Mouse (Mus musculus): ENCODE data around the gene Car9. TPM values are rescaled to one million over a fixed set of nuclear protein-coding genes. Genes with fewer than 3 reads are reported as not detected.

The Car9 gene
- total RNA-seq, 4 experiments from 2014 or later: 2.1 to 5.1 (median 2.8) TPM

DNA sequence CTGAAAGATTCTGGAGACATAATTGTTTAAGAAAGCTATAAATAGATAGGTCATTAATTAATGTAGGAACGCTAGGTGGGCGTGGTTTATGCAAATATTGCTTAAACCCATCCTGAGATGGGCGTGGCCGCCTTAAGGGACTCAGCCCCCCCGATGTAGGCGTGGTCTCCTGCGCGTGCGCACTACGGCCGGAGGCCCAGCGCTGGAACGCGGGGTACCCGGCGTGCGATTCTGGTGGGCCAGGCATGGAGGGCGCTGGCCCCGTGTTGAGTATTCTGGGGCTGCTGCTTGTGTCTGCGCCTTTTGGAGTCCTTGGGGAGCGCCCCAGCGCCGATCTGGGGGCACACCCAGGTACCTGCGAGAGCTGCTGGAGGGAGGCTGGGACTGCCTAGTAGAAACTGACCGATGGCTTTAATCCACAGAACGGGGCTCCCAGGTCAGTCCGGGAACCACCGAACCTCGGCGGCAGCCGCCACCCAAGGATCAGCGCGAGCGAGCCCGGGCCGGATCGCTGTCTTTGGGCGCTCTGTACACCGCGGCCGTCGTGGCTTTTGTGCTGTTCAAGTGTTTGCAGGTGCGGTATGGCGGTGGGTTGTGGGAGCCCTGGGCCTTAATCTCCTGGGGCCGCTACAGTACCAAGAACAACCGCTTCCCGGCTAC lies 13.4 kb upstream of the Car9 start:
- DNase-seq (ENCODE audit: low spot score in 2 of 2): peak; percentile 93

DNA sequence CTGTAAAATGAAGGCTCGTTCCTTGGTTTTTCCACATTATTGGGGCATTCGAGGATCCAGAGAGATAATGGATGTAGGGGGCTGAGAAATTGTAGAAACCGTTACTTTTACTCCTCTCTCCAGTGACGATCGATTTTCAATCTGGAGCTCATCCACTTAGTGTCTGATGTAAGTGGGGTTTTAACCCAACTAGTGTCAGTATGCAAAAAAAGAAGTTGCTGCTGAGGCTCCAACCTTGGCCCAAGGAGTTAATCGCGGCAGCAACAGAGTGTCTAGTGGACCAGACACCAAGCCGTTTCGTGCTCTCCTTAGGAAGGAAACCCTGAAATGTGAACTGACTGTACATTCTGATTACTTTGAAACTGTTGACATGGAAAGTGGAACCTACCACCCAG lies 12.9 kb upstream of the Car9 start:
- DNase-seq (ENCODE audit: low spot score in 2 of 2): no peak

DNA sequence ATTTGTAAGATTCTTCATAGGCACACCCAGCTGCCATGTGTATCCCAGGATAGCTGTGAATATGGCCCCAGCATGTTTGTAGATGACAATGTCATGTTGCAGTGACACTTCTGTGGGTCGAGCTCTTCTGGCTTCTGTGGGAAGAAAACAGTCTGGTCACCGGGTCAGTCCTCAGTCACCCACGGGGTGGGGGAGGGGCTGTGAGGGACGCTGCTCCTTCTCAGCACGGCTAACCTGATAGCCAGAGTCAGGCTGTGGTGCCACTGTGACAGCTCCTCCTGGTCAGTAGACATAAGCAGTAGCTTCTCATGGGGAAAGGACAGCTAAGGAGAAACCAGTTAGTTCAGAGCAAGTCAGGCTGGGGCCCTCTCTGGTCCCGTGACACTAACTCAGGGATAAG lies 10.2 kb upstream of the Car9 start:
- no peak for DNase-seq (ENCODE audit: low spot score in 2 of 2)

DNA sequence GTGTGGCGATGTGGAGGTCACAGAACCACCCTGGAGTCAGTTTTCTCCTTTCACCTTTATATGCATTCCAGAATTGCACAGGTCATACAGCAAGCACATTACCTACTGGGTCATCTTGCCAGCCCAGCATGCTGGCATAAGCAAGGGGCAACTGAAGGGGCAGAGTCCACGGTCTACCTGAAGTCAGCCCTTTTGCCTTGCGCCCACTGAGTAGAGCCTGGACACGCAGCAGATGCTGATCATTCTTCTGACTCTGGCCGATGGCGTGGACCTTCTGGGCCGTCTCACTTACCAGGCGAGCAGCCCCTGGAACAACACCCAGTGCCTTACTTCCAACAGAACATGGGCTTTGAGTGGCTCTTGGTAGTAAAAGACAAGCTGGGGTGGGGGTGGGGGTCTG lies 9.4 kb upstream of the Car9 start:
- DNase-seq (ENCODE audit: low spot score in 2 of 2): no peak

DNA sequence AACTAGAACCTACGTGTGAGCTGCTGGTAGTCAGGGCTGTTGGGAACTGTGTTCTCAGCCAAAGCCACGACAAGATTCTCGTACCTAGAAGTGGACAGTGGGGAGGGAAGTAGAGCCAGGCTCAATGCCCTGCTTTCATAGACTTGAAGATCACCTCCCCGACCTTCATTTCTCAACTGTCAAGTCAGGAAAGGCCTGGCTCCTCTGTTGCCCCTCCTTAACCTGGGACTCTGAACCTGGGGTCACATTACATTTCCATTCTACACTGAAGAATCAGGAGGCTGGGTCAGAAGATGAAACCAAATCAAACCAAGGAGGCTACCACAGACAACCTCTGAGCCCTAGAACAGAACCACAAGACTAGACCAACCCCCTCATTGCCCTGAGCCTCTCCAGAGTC lies 8.8 kb upstream of the Car9 start:
- no peak for DNase-seq (ENCODE audit: low spot score in 2 of 2)

DNA sequence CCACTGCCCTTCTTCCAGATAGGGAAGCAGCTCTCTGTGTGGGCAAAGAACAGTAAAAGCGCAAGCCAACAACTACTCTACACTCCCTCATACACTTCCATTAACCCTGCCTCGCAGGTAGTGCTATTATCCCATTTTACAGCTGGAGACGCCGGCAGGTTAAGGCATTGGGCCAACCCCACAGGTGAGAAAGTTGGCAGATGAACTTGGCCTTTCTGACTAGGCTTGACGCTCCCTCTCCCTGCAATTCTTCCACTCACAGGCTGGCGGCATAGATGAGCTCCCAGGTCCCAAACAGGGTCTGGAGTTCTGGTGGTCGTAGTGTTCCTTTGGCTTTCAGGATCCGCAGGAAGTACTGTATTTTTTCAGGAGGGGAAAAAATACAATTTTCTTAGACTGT lies 7.8 kb upstream of the Car9 start:
- DNase-seq (ENCODE audit: low spot score in 2 of 2): no peak

DNA sequence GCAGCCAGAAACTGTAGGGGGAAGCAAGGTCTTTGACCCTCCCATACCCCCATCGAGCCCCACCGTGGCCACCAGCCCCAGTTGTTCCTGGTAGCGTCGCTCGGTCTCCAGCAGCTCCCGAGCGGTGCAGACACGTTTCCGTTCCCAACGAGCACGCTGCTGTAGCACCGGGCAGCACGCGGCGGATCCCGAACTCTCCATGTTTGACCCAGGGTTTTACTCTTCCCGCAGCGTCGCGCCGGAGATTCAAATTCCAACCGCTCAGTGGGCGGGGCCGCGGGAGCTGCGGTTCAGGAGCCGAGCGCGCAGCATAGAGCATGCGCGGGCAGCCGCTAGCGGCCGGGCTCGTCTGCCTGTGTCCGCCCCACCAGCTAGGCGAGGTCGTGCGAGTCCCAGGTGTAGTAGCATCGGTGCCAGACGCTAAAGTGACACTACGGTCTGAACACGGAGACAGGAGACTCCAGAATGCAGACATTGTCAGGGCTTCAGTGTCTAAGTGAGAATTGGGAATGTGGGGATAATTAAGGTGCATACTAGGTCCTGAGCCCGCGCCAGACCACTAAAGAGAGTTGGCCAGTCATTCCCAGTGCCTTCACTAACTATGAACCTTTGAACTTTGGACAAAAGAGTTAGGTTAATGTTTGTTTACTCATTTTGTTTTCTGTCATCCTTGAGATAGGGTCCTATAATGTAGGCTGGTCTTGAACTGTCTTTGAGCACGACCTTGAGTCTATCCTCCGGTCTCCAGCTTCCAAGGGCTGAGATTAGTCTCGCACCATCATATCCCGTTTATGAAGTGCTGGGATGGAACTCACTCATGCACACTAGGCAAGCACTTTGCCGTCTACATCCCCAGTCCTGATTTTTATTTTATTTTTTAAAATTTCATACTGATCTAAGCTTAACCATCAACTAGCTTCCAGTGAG lies 7.1 kb upstream of the Car9 start, which contains the start of gene Arhgef39:
Gene Arhgef39 (minus strand): TSS at position 289 of the 927 bp plus-strand sequence.
- peak in 1 of 2 experiments; percentile 42 for DNase-seq (ENCODE audit: low spot score in 2 of 2)

DNA sequence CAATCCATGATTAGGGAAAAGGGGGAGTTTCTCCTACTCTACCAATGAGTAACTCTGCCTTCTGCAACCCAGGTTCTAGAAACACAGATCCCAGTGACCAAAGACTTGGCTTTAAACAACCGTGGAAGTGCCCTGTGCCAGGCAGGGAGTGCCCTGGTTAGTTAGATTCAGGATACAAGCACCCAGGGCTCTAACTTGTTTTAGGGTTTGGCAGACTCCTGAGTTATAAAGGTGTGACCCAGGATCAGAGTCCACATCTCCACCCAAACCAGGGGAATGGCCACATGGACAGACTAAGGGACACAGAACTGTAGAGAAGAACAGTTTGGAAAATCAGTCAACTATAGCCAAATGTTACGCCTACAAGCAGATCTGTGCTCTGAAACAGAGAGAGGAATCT lies 3.7 kb upstream of the Car9 start:
- no peak for DNase-seq (ENCODE audit: low spot score in 2 of 2)

DNA sequence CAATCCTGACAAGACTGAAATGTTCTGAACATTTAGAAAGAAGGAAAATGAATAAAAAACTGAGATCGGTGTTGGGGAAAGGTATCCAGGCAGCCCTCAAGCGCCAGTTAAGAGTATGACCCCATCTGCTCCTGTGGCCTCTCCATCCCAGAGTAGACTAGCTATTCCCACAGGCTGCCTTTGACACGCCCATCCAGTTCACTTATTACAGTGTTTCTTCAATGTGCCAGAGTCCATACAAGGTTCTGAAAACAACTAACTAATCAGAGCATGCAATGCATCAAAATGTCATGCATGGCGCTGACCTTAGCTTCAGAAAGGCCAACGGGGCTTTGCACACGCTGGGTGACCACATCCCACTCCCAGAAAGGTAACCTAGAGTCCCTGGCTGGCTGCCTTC lies 3.3 kb upstream of the Car9 start:
- DNase-seq (ENCODE audit: low spot score in 2 of 2): no peak

DNA sequence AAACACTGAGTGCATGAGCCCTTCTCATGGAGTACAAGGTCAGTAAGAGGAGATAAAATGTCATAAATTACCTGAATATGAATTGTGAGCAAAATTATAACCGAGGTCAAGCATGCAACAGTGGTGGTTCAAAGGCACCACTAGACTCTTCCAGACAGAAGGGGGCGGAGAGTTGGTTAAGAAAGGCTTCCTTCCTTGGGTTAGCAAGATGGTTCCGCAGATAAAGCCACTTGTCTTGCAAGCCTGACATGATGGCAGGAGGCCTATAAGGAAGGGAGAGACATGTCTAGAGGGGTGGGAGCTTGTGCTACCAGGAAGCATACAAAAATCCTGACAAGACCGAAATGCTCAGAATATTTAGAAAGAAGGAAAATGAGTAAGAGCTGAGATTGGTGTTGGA lies 2.5 kb upstream of the Car9 start:
- no peak for DNase-seq (ENCODE audit: low spot score in 2 of 2)

DNA sequence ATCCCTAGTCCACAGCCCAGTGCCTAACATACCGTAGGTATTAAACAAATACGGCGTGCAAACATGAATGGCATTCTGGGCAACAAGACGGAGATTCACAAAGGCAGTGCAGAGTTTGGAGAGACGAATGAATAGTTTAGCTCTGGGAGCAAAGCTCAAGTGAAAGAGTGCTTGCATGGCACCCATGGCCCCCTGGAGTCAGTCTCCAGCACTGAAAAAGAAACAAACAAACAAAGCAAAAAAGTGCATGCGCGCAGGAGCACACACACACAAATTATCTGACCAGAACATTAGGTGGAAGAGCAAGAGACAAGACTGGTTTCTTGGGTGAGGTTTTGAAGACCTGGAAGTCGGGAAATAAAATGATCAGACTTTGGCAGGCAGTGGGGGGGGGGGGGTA lies 692 bp upstream of the Car9 start:
- DNase-seq (ENCODE audit: low spot score in 2 of 2): no peak

DNA sequence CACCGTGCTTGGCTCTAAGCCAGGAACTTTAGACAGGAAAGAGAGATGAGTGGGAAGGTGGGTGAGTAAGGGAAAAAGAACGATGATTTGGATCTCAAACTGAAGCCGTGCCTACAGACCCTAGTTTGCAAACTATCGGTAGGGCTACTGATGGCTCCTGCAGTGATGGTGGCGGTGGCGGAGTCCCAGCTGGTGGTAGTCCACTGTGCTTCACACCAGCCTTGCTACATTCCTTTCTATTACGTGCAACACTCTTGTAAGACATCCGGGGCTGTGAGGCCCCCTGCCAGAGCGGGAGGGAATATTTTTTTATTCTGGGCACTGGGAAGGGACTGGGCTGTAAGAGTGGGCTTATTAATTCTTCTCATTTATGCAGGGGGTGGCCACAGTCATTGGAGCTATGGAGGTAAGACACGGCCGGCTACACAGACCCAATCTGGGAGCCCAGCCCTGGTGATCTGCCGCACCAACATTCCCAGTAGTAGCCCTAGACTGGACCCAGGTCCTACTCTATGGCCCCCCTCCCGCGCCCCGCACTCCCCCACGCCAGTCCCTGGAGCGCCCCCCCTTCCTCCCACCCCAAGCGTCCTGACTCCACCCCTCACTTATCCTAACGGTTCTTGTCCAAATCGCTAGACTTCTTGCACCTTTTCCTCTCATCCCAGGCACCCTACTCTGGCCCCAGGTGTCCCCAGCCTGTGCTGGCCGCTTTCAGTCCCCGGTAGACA lies 1.3 kb downstream of the Car9 start:
- DNase-seq (ENCODE audit: low spot score in 2 of 2): no peak

DNA sequence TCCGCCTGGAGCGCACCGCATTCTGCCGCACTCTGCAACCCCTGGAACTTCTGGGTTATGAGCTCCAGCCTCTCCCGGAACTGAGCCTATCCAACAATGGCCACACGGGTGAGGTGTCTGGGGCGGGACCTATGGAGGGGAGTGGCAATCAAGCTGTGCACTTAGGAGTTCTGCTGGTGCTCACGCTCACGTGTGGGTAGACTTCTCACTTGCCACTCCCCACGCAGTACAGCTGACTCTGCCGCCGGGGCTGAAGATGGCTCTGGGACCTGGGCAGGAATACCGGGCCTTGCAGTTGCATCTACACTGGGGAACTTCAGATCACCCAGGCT lies 1.9 kb downstream of the Car9 start:
- DNase-seq (ENCODE audit: low spot score in 2 of 2): peak in 1 of 2 experiments; percentile 41

DNA sequence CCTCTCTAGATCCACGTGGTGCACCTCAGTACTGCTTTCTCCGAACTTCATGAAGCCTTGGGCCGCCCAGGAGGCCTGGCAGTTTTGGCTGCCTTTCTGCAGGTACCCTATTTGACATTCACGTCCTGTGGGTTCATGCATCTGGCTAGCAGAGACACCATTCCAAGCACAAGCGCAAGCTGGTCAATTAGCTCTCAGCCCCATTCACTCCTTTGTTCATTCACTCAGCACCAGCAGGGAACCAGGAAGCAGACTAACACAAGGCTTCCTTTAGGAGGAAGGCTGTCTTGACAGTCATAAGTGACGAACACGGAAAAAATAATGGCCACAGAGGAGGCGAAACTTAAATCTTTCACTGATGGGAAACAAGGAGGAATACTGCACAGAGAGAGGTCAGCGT lies 2.3 kb downstream of the Car9 start:
- no peak for DNase-seq (ENCODE audit: low spot score in 2 of 2)

DNA sequence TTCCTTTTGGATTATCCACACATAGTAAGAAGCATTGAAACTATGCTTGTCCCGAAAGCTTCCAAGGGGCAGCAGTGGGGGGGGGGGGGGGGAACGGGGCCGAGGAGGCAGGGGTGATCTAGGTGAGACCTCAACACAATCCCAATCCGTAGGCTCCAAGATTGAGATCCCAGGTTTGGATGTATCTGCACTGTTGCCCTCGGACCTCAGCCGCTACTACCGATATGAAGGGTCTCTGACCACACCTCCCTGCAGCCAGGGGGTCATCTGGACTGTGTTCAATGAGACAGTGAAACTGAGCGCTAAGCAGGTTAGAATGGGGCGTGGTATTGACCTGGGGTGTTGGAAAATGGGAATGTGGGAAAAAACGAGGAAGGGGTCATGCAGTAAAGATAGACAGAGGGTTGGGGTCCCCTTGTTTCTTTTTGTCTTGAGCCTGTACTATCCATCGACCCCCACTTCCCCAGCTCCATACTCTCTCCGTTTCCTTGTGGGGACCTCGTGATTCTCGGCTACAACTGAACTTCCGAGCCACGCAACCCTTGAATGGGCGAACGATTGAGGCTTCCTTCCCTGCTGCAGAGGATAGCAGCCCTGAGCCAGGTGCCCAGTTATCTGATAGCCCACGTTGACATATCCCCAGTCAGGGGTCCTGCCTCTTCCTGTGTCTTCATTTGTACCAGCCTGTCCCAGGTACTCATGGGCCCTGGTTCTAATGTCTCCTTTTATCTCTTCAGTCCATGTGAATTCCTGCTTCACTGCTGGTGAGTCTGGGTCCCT lies 5.1 kb downstream of the Car9 start:
- DNase-seq (ENCODE audit: low spot score in 2 of 2): no peak

DNA sequence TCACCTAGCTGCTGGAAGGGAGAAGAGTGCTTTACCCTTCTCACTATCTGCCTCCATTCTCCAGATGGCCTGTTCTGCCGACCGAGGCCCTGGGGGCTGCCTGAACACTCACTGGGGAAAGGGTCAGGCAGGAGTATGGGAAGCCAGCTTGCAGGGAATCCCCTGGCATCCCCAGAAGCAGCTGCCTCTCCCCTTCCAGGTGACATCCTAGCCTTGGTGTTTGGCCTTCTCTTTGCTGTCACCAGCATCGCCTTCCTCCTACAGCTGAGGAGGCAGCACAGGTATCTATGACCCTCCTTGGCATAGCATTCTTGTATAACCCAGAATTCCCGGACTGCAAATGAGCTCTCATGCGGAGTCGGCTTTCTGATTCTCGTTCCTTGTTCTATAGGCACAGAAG lies 5.9 kb downstream of the Car9 start:
- no peak for DNase-seq (ENCODE audit: low spot score in 2 of 2)

DNA sequence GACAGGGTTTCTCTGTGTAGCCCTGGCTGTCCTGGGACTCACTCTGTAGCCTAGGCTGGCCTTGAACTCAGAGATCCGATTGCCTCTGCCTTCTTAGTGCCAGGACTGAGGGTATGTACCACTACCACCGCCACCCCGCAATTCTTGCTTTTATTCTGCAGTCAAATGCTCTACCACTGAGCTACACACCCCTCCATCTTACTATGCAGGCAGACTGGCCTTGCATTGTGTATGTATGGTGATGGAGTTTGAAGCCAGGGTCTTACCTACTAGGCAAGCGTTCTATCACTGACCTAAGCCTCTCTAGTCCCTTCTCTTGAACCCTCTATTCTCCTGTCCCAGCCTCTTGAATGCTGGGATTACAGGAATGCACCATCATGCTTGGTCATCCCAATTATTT lies 6.5 kb downstream of the Car9 start:
- DNase-seq (ENCODE audit: low spot score in 2 of 2): no peak

DNA sequence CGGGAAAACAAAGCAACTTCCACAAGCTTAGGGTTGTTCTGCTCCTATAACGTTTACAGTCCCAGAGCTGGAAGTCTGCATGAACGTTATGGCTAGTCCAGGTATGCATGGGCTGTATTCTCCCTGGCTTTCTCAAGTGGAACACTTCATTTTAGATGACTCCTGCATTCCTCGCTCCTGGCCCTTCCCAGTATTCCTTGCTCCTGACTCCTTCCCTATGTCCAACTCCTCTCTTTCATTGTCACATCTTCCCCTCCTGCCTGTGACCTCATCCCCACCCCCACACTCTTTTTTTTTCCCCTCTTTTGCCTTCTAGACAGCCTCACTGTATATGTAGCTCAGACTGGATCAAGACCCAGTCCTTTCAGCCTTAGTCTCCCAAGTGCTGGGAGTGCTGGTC lies 7.0 kb downstream of the Car9 start:
- DNase-seq (ENCODE audit: low spot score in 2 of 2): no peak

DNA sequence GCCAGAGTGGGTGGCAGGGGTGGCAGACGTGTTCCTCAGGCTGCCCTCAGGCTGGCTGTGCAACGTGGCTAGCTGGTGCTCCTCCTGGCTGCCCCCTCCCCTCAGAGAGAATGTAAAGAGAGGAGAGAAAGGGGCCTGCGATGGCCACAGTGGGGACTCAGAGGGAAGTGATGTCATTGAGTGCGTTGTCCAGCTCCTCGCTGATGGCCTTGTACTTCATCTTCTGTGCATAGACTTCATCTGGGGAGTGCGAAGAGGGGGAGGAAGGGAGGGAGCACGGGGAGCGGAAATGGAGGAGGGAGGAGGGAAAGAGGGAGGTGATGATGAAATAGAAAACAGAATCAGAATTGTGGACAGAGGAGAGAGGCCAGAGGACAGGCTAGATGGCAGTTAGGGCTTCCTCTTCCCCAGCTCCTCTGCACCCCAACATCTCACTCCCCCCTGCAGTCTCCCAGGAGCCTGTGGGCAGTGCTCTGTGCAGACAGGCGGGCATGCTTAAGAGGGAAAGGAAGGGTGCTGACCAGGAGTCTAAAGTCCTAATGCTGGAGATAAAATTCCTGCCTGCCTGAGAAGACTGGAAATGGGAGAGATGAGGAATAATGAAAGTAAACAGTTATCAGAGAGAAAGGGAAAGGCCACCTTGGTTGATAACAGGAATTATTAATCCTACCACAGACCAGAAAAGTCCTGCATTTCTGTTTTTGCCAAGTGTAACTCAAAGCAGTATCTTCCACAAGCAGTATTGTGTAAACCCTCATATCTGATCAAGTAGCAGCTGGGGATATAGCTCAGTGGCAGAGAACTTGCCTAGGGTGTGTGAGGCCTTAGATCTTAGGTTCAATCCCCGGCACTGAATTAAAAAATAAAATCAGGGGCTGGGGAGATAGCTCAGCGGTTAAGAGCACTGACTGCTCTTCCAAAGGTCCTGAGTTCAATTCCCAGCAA lies 9.3 kb downstream of the Car9 start:
- no peak for DNase-seq (ENCODE audit: low spot score in 2 of 2)

DNA sequence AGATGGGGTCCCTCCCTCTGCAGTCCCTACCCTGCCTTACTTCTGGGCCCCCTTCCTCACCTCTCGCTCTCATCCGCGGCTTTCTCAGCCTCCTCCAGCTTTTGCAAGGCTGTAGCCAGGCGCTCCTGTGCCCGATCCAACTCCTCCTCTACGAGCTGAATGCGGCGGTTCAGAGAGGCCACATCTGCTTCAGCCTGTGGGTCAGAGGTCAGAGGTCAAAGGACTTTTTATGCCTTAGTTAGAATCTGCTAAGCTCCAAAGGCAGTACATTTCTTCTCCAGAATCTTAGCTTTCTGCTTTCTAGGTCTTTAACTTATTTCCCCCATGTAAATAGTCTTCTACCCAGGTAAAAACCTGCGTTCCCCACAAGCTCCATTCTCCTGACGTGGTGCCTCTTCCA lies 12.8 kb downstream of the Car9 start:
- DNase-seq (ENCODE audit: low spot score in 2 of 2): no peak

Measured in left cerebral cortex, adult 8-10 months (tissue).